Mouse (Mus musculus) effector memory CD4-positive, alpha-beta T cell, adult 7 months (primary cell): Measurements from ENCODE around the gene Mea1. TPM values are rescaled to one million over a fixed set of nuclear protein-coding genes. Genes with fewer than 3 reads are reported as not detected.

Experiments used
- polyA plus RNA-seq: library from polyadenylated mRNA; unstranded; fragments of 100-300 nt; shearing (Covaris generic); gene quantifications from one replicate; pipeline ENCODE4 v1.2.1, GENCODE M21; 2017

Gene Mea1
- 81.7 TPM for polyA plus RNA-seq

GRCm38 (mm10) chr17:46678416-46678815 lies at the start of gene Mea1:
Mea1 (plus strand) TSS chr17:46678793.

GRCm38 (mm10) chr17:46645561-46646321 lies 32.9 kb upstream of the Mea1 start, which contains the start of the genes Klc4 and Mrpl2:
Klc4 (minus strand) TSS chr17:46646022.
Mrpl2 (plus strand) TSS chr17:46646229.

GRCm38 (mm10) chr17:46650232-46651031 lies 28.2 kb upstream of the Mea1 start, which contains the start of gene Cul7:
Cul7 (plus strand) TSS chr17:46650337.

GRCm38 (mm10) chr17:46673850-46674529 lies 4.6 kb upstream of the Mea1 start, which contains the start of gene Rrp36:
Rrp36 (minus strand) TSS chr17:46674352.

GRCm38 (mm10) chr17:46680760-46681373 lies 2.3 kb downstream of the Mea1 start, which contains the start of gene Klhdc3:
Klhdc3 (minus strand) TSS chr17:46680914.

GRCm38 (mm10) chr17:46704887-46705835 lies 26.6 kb downstream of the Mea1 start, which contains the start of gene Ppp2r5d:
Ppp2r5d (minus strand) TSS chr17:46705111.

GRCm38 (mm10) chr17:46710959-46711597 lies 32.5 kb downstream of the Mea1 start, which contains the start of gene Pex6:
Pex6 (plus strand) TSS chr17:46711463.

GRCm38 (mm10) chr17:46728904-46729318 lies 50.3 kb downstream of the Mea1 start, which contains the start of gene Gnmt:
Gnmt (minus strand) TSS chr17:46729168.

Other genes with a start within 250 kb of the Mea1 start
- not detected for gene Crip3, start 249.9 kb upstream of the Mea1 start, polyA plus RNA-seq
- not detected for gene Slc22a7, start 240.3 kb upstream of the Mea1 start, polyA plus RNA-seq
- gene Ttbk1, start 191.1 kb upstream of the Mea1 start, polyA plus RNA-seq = 0.13 TPM
- 0.96 TPM for gene Dnph1, start 182.1 kb upstream of the Mea1 start, polyA plus RNA-seq
- gene Cul9, start 132.4 kb upstream of the Mea1 start, polyA plus RNA-seq = 5.4 TPM
- 26.4 TPM for gene Srf, start 122.6 kb upstream of the Mea1 start, polyA plus RNA-seq
- not detected for gene Ptk7, start 49.3 kb upstream of the Mea1 start, polyA plus RNA-seq
- 17.7 TPM for gene Klc4, start 32.8 kb upstream of the Mea1 start, polyA plus RNA-seq
- gene Mrpl2, start 32.6 kb upstream of the Mea1 start, polyA plus RNA-seq = 34.7 TPM
- gene Cul7, start 28.5 kb upstream of the Mea1 start, polyA plus RNA-seq = 1.5 TPM
- 36.3 TPM for gene Rrp36, start 4.4 kb upstream of the Mea1 start, polyA plus RNA-seq
- gene Klhdc3, start 2.1 kb downstream of the Mea1 start, polyA plus RNA-seq = 82.7 TPM
- 49.9 TPM for gene Ppp2r5d, start 26.3 kb downstream of the Mea1 start, polyA plus RNA-seq
- gene Pex6, start 32.7 kb downstream of the Mea1 start, polyA plus RNA-seq = 27.2 TPM
- gene Gnmt, start 50.4 kb downstream of the Mea1 start, polyA plus RNA-seq = not detected
- gene Cnpy3, start 73.4 kb downstream of the Mea1 start, polyA plus RNA-seq = 42.4 TPM
- gene Ptcra, start 84.9 kb downstream of the Mea1 start, polyA plus RNA-seq = not detected
- 22.3 TPM for gene 2310039H08Rik, start 93.8 kb downstream of the Mea1 start, polyA plus RNA-seq
- 71.3 TPM for gene Rpl7l1, start 103.9 kb downstream of the Mea1 start, polyA plus RNA-seq
- gene Bicral, start 179.7 kb downstream of the Mea1 start, polyA plus RNA-seq = 17.5 TPM
- 25.9 TPM for gene Tbcc, start 211.9 kb downstream of the Mea1 start, polyA plus RNA-seq
- gene Prph2, start 231.7 kb downstream of the Mea1 start, polyA plus RNA-seq = 0.22 TPM